12 mouse cellular contexts compared by ENCODE assay signal in genomic region chr5:111922991-111923701, GRCm38 (mm10).
DNase-seq lines count a peak whose midpoint lies in the region; ATAC-seq and TF ChIP-seq lines count a peak whose summit lies in the region.
"Had no signal": no experiment of that assay in that cellular context is flagged by ENCODE, and none has a peak within 500 bp of the region (broad histone marks: within the 10 kb centered on the region; RNA-seq: fewer than 3 reads in every experiment).

No protein-coding gene starts in this region.

- no peak overlapping the region for H3K4me3 ChIP-seq in kidney, embryonic 14.5 days (ENCODE audit: low read length)
- no peak overlapping the region for H3K4me3 ChIP-seq in embryonic facial prominence, embryonic 14.5 days (ENCODE audit: low read depth, low read length)
- H3K4me3 ChIP-seq in hindbrain, postnatal 0 days (ENCODE audit: low read length), result no peak overlapping the region
- H3K4me3 ChIP-seq: erythroblast, embryonic 14.5 days; heart, embryonic 13.5 days had no signal

- no peak overlapping the region for H3K9ac ChIP-seq in kidney, embryonic 14.5 days (ENCODE audit: low read depth, low read length)
- H3K9ac ChIP-seq in embryonic facial prominence, embryonic 14.5 days (ENCODE audit: low read depth, low read length), result no peak overlapping the region
- no peak overlapping the region for H3K9ac ChIP-seq in hindbrain, postnatal 0 days (replicated peaks; ENCODE audit: low read length)
- H3K9ac ChIP-seq: heart, embryonic 13.5 days; liver, embryonic 14.5 days had no signal

- 44% methylated on average over 18 of the region's 18 CpGs for WGBS in kidney, embryonic 14.5 days
- 34% methylated on average over 18 of the region's 18 CpGs for WGBS in embryonic facial prominence, embryonic 14.5 days
- WGBS in hindbrain, postnatal 0 days, result 35% methylated on average over 18 of the region's 18 CpGs

- H3K27ac ChIP-seq in kidney, embryonic 14.5 days (ENCODE audit: low read depth, low read length), result no peak overlapping the region
- no peak overlapping the region for H3K27ac ChIP-seq in embryonic facial prominence, embryonic 14.5 days (replicated peaks; ENCODE audit: low read depth, low read length)
- H3K27ac ChIP-seq in hindbrain, postnatal 0 days, result 0 out of 2 replicates have a peak overlapping the region, but pooled peaks have one; percentile 15
- H3K27ac ChIP-seq: heart, embryonic 13.5 days; liver, embryonic 14.5 days had no signal

- H3K36me3 ChIP-seq in kidney, embryonic 14.5 days (ENCODE audit: control insufficient read depth, insufficient read depth, low read length), result no peaks in the 10 kb centered on the region
- no peaks in the 10 kb centered on the region for H3K36me3 ChIP-seq in embryonic facial prominence, embryonic 14.5 days (ENCODE audit: control insufficient read depth, insufficient read depth, low read length)
- no peaks in the 10 kb centered on the region for H3K36me3 ChIP-seq in hindbrain, postnatal 0 days (ENCODE audit: insufficient read depth, low read length)
- H3K36me3 ChIP-seq: heart, embryonic 13.5 days had no signal

- DNase-seq in kidney, adult 9 months, result no peak
- peak; percentile 70 for DNase-seq in embryonic facial prominence, embryonic 14.5 days (ENCODE audit: low spot score)
- peak; percentile 73 for DNase-seq in hindbrain, postnatal 0 days (ENCODE audit: low spot score)
- peak; percentile 29 for DNase-seq in neural tube, embryonic 10.5 days (ENCODE audit: extremely low spot score, low spot score)
- DNase-seq in spleen, adult 12 weeks (ENCODE audit: low spot score), result no peak
- DNase-seq in ovary, postnatal 14 days (ENCODE audit: low spot score), result no peak
- DNase-seq in testis, postnatal 14 days (ENCODE audit: low spot score), result no peak
- DNase-seq: layer of hippocampus, adult 9-11 months had no signal

- peaks cover 15% of the 10 kb centered on the region for H3K4me1 ChIP-seq in kidney, embryonic 14.5 days (ENCODE audit: control insufficient read depth, insufficient read depth, low read length)
- H3K4me1 ChIP-seq in embryonic facial prominence, embryonic 14.5 days (ENCODE audit: control insufficient read depth, insufficient read depth, low read length), result 0 out of 2 replicates have a peak, but pooled peaks cover 11% of the 10 kb centered on the region
- H3K4me1 ChIP-seq in hindbrain, postnatal 0 days (ENCODE audit: insufficient read depth, low read length), result peaks cover 2% of the 10 kb centered on the region; the same call in 1 of the 2 replicates

- TF ChIP-seq CTCF in hindbrain, postnatal 0 days (IDR thresholded peaks at IDR 0.05; ENCODE audit: low read depth), result peak; percentile 20; the same call in 1 of the 2 replicates

- no peaks in the 10 kb centered on the region for H3K9me3 ChIP-seq in kidney, embryonic 14.5 days (ENCODE audit: control insufficient read depth, low read length)
- no peaks in the 10 kb centered on the region for H3K9me3 ChIP-seq in embryonic facial prominence, embryonic 14.5 days (ENCODE audit: control insufficient read depth, low read length)
- no peaks in the 10 kb centered on the region for H3K9me3 ChIP-seq in hindbrain, postnatal 0 days (ENCODE audit: low read length)
- H3K9me3 ChIP-seq: heart, embryonic 13.5 days had no signal

- peak; percentile 79; the same call in 1 of the 2 replicates for ATAC-seq in kidney, embryonic 14.5 days (ENCODE audit: low FRiP score, low TSS enrichment)
- 0 out of 2 replicates have a peak, but pooled peaks have one; percentile 67 for ATAC-seq in embryonic facial prominence, embryonic 14.5 days (ENCODE audit: low read depth)
- peak; percentile 61; the same call in 1 of the 2 replicates for ATAC-seq in hindbrain, postnatal 0 days

- no peak overlapping the region for H3K4me2 ChIP-seq in kidney, embryonic 14.5 days (replicated peaks; ENCODE audit: low read depth, low read length)
- H3K4me2 ChIP-seq in embryonic facial prominence, embryonic 14.5 days (ENCODE audit: low read depth, low read length), result no peak overlapping the region
- 0 out of 2 replicates have a peak overlapping the region, but pooled peaks have one; percentile 5 for H3K4me2 ChIP-seq in hindbrain, postnatal 0 days (ENCODE audit: low read depth, low read length)
- H3K4me2 ChIP-seq: heart, embryonic 13.5 days had no signal

- no peaks in the 10 kb centered on the region for H3K27me3 ChIP-seq in kidney, embryonic 14.5 days (ENCODE audit: control insufficient read depth, insufficient read depth, low read length)
- no peaks in the 10 kb centered on the region for H3K27me3 ChIP-seq in embryonic facial prominence, embryonic 14.5 days (replicated peaks; ENCODE audit: control insufficient read depth, insufficient read depth, low read length)
- no peaks in the 10 kb centered on the region for H3K27me3 ChIP-seq in hindbrain, postnatal 0 days (ENCODE audit: insufficient read depth, low read length)

Comparison
In these comparisons a context has a peak if more than half of its experiments do, and no peak if none do; other contexts are left out.
1. DNase-seq: peak in embryonic facial prominence, embryonic 14.5 days (single experiment), hindbrain, postnatal 0 days (single experiment) and neural tube, embryonic 10.5 days (single experiment); none in kidney, adult 9 months (single experiment), spleen, adult 12 weeks (single experiment), ovary, postnatal 14 days (single experiment) and testis, postnatal 14 days (single experiment).
2. Peak in every context shown above with its lines, with median percentiles within 50 percentile points of each other: ATAC-seq.